Mouse (Mus musculus): ENCODE results near the gene Cd276.

Gene Cd276

DNA sequence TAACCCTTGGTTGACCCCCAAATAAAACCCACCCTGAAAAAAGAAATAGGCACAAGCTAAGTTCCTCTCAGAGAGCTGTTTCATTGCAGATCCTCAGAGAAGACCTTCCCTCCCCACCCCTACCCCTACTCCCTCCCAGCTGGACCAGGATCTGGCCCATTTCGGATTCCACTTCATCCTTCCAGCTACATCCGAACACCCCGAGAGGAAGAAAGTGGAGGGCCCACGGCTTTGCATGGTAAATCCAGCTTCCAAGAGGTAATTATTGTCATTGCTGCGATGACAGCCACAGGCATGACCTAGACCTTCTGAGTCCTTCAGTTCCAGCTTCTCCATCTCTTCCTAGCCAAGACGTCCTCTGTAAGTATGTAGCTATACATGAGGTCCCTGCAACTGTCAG is 4.3 kb downstream of the Cd276 start:
- no peak for DNase-seq (ENCODE audit: low spot score in 2 of 2)

DNA sequence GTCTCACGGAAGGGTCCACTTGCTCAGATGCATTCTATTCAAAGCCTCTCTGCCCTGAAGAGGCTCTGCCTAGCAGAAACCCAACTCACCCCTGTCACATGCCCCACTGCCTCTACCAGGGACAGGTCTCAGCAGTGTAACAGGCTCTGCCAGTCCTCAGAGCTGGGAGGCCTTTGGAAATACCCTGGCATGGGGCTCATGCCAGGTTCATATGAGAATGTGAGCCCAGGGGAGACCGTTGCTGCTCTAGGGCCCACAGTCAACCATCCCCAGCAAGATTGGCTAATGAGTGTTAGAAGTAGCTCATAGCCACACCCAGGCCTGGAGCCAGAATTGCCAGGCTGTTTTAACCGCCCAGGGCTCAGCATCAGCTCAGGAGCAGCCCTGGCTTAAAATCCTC is 5.5 kb downstream of the Cd276 start:
- DNase-seq (ENCODE audit: low spot score in 2 of 2): no peak

DNA sequence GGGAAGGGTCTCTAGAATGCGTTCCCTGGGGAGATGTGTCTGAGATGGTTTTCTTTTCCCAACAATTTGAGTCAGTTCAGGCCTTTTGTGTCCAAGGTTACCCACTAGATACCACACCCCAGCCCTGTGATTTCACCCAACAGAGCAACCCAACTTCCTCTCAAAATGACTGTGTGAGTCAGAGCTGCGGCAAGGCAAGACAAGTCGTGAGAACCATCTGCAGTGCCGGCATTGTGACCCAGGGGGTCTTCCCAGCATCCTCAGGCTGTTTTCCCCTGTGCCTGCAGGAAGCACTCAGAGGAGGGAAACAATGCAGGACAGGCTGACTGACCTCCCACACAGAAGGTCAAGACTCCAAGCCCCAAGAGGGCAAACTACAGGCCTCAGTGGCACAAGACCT is 6.3 kb downstream of the Cd276 start:
- no peak for DNase-seq (ENCODE audit: low spot score in 2 of 2)

- DNase-seq (ENCODE audit: low spot score in 2 of 2): peak; percentile 55 to 74
These were observed 8.4 kb downstream of the Cd276 start for GRCm38 (mm10) chr9:58546630-58547360.

DNA sequence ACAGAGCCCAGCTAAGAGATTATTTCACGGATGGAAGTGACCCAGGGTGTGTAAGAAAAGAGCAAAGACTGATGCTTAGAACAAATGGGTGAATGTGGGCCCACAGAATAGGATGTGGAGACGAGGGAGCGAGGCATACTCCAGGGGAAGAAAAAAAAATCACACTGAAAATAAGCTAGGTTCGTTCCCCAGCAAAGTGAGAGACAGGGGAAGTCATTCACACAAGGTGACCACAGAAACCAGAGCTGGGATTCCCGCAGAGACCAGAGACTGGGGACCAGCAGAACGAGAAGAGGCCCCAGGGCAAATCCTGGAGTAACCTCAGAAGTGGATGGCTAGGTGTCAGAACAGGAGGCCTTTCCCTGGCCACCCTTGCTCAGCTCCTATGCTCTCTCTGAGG is 9.8 kb downstream of the Cd276 start:
- no peak for DNase-seq (ENCODE audit: low spot score in 2 of 2)

- DNase-seq (ENCODE audit: low spot score in 2 of 2): peak in 1 of 2 experiments; percentile 55
These were observed 10.3 kb downstream of the Cd276 start for GRCm38 (mm10) chr9:58544879-58545324.

GRCm38 (mm10) chr9:58541895-58542338 is 13.3 kb downstream of the Cd276 start:
- peak; percentile 54 to 70 for DNase-seq (ENCODE audit: low spot score in 2 of 2)

- DNase-seq (ENCODE audit: low spot score in 2 of 2): no peak
These were observed 15.4 kb downstream of the Cd276 start for GRCm38 (mm10) chr9:58539886-58540285.

DNA sequence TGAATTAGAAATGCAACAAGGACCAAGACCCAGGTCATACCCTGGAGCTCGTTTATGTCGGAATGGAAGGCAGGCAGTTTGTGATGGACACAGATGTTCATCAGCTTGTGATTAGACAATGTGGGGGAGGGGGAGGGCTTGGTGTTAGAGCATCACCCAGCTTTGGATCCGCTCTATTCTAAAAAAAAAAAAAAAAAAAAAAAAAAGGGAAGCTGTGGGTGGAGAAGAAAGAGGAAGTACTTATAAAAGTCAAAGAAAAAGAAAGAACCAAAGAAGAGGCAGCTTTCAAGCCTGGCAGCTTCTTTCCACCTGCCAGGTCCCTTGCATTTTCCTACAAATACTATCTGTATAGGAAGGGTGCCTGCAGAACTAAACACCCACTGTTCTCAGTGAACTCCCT is 17.5 kb downstream of the Cd276 start:
- DNase-seq (ENCODE audit: low spot score in 2 of 2): no peak

GRCm38 (mm10) chr9:58535447-58536134 is 19.6 kb downstream of the Cd276 start:
- DNase-seq (ENCODE audit: low spot score in 2 of 2): no peak

DNA sequence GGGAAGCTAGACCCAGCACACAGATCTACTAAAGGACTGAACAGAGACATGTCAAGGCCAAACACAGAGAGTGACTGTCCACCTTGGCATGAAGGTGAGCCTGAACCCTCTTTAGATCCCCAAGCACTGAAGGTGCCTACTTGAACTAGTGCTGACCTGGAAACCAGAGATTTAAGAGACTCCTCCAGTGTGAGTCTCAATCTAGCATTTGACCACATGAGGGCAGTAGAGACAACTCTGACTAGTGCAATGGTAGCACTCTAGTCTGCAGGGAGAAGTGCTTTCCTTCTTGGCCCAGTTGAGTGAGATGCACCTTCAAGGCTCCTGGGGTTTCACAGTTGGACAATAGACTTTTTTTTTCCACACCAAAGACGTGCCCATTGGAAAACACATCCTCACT is 20.5 kb downstream of the Cd276 start:
- DNase-seq (ENCODE audit: low spot score in 2 of 2): no peak

GRCm38 (mm10) chr9:58533322-58533721 is 21.9 kb downstream of the Cd276 start:
- DNase-seq (ENCODE audit: low spot score in 2 of 2): no peak

GRCm38 (mm10) chr9:58532236-58532635 is 23.0 kb downstream of the Cd276 start:
- no peak for DNase-seq (ENCODE audit: low spot score in 2 of 2)

GRCm38 (mm10) chr9:58530407-58530806 is 24.8 kb downstream of the Cd276 start:
- DNase-seq (ENCODE audit: low spot score in 2 of 2): no peak

GRCm38 (mm10) chr9:58527841-58528240 is 27.4 kb downstream of the Cd276 start:
- no peak for DNase-seq (ENCODE audit: low spot score in 2 of 2)

DNA sequence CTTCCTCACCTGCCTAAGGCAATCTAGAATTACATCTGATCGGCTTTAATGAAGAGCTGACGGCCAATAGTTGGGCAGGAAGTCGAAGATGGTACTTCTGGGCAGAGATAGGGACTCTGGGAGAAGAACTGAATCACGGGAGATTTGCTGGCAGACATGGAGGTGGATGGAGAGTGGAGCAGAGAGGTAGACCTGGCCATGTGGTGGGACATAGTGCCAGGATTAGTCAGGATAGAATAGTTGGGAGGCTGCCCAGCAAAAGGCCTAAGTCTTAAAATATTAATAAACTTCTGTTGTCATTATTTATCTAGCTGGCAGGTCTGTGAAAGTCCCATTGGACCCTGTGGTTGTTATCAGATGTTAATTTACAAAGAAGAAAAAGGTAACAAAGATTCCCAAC is 30.1 kb downstream of the Cd276 start:
- no peak for DNase-seq (ENCODE audit: low spot score in 2 of 2)

DNA sequence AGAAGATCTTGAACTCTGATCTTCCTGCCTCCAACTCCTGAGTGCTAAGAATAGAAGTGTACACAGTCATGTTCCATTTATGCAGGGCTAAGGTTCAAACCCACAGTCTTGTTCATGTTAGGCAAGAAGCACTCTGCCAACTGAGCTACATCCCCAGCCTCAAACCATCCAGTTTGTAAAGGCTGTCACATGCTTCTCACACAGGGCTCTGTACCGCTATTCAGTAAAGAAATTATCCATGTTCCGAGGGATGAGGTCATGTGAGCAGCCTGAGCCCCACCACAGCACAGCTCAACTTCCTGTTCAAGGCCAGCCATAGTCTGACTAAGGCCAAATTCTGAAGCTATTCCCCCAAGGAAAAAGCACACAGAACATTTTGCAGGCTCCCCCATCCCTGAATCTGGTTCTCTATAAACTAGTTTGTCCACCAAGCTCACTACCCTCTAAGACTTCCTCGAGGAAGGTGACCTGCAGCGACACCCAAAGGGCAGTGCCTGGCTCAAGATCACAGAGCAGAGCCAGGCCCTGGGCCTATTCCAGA is 33.3 kb downstream of the Cd276 start:
- DNase-seq (ENCODE audit: low spot score in 2 of 2): no peak

DNA sequence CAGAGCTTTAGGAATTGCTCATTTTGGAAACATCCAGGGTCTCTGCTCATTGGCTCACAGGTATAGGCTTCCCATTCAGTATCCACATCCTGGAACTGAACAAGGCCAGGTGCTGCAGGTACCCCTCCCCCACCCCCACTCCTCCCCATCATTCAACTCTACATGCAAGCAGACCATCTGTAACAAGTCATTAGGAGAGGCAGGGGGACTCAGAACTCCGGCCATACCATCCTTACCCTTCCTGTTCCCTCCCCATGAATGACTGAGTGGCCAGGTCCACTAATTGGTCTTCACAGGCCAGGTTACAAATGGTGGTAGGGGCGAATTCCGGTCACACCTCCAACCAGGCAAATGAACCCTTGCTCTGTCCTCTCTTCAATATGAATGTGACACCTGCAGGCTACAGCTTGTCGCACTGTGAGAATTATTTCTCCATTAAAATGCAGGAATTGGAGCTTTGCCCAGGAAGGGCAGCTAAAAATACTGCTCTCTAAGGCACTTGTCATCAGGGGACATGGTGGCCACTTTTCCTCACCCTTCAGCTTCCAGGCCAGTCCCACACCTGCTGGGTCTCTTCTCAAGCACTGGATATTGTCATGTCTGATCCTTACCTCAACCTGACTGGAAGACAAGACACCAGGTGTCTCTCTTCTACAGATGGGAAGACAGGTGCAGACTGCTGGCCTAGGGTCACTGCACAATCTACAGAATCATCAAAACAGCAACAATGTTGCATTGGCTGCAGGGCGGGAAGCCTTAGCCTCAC is 34.2 kb downstream of the Cd276 start:
- DNase-seq (ENCODE audit: low spot score in 2 of 2): no peak

DNA sequence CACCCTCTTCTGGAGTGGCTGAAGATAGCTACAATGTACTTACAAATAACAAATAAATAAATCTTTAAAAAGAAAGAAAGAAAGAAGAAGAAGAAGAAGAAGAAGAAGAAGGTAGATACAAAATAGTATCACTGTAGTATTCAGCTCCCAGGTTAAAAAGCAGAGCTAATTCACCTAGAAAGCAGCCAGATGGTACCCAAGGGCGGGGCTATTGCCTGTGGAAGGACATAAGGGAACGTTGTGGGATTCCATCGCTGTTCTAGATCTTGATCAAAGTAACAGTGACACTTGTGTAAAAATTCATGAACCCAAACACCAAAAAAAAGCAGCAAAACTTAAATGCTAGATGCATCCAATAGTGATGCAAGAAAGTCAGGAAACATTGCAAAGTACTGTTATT is 35.3 kb downstream of the Cd276 start:
- no peak for DNase-seq (ENCODE audit: low spot score in 2 of 2)

DNA sequence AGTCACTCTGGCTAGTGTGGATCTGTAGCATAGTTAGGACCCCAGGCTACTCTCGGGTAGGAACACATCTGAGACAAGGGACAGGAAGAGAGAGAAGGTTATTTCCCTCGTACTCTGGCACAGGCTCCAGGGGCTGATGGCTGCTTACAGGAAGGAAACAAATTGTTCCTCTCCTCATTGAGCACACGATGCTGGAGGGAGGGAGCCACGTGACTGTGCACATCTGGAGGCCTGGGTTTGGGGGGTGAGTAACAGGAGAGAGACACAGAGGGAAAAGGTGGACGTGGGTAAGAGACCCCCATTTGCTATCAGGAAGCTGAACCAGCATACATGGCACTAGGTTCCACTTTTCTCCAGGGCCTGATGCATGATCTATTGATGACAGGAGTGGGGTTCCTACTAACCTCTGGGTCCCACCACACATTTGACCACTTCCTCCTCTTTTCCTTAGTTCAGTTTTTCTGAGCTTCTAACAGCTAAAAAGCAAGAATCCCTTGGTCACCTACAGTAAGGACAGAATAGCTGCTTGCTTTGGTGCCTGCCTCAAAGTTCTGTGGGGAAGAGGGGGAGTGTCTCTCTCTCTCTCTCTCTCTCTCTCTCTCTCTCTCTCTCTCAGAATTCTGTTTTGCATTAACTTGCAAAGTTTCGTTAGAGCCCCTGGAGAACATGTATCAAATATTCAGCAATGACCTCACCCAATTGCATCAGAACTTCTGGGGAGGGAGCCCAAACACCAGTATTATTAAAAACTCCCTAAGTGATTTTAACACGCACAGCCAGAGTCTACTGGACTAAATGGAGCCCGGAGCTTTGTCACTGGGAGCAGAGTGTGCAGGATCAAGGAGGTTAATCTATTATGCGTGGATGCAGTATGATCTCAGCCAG is 37.1 kb downstream of the Cd276 start:
- DNase-seq (ENCODE audit: low spot score in 2 of 2): no peak

DNA sequence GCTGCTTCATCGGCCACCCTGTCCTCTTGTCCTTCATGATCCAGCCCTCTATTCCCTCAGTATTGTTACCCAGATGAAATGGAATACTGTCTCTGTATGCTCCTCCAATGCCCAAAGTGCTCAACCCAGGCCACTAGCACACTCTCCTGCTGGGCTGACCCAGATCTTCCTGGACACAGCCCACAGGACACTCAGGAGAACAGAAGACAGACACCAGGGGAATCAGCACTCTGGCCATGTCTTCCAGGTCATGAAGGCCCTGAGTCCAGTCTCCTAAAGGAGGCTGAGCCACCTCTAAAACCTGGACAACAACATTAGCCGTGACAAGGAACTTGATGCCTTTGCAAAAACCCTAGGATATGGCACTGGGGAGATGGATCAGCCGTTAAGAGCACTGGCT is 38.8 kb downstream of the Cd276 start:
- no peak for DNase-seq (ENCODE audit: low spot score in 2 of 2)

Measured in right cerebral cortex, postnatal 36 days (tissue).